Mouse (Mus musculus): ENCODE data around the gene Alox12e.

DNA sequence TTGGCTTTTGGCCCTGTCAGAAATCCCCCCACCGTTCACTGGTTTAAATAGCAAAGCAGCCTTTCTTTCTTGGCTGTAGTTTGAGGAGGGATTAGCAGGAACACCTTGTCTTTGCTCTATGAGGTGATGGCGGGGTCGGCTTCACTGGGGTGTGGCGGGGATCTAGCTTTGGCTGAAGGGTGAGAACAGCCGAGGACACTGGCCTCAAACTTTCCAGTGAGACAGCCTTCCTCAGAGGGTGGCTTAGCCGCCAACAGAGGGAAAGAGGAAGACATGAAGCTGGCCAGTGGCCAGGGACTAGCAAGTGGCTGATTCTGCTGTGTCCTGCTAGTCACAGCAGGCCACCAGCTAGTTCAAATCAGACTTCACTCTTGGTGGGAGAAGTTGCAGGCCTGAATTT lies 33.2 kb downstream of the Alox12e start:
- no peak for TF ChIP-seq CTCF (IDR thresholded peaks at IDR 0.05; ENCODE audit: low read depth, low read length)
- TF ChIP-seq TAL1 (conservative IDR thresholded peaks at IDR 0.05; ENCODE audit: low read depth, low read length): no peak

Data from G1E (cell line).